Mouse (Mus musculus): ENCODE measurements around the gene Snx29.

DNA sequence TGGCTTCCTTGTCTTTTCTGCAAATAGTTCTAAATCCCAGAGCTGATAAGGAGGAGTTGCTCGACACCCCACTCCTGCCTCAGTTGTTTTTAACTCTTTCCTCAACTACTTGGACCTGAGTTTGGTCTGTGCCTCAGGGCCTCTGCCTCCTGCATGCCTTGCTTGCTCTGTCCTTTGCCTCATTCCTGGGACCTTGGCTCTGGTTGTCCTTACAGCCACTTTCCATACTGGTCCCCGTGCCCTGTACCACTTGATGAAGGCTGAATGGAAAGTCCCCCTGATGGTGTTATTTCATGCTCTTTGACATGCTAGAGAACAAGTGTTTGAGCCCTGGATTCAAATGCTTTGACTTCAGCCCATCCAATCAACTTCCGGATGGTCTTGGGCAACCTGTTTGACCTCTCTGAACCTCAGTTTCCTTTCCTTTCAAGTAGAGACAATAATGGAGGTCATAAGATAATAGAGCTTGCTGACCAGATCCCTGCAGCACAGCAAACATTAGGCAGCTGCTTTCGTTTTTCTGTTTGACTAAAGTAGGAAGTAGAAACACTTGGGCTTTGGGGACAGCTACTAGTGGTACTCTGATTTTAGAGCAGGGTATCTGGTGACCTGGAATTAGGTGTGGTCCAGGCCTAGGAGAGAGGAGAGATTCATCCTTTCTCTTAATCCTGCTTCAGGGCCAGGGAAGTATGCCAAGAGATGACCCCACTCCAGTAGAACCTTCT is 365.7 kb downstream of the Snx29 start:
- TF ChIP-seq CTCF (conservative IDR thresholded peaks at IDR 0.05; ENCODE audit: low read length) (no peak), POU5F1 (IDR thresholded peaks at IDR 0.05; ENCODE audit: borderline replicate concordance, low read length) (no peak), NANOG (IDR thresholded peaks at IDR 0.05; ENCODE audit: borderline replicate concordance, low read length) (no peak)

Measured in E14TG2a.4 (cell line).